ENCODE assay signal across 8 mouse cellular contexts in genomic region chr4:136146712-136147154, GRCm38 (mm10). TPM values are rescaled to one million over a fixed set of nuclear protein-coding genes. Genes with fewer than 3 reads are reported as not detected.
DNase-seq lines count a peak whose midpoint lies in the region; ATAC-seq lines count a peak whose summit lies in the region.

No protein-coding gene starts in this region.

- 7% methylated on average over 6 of the region's 6 CpGs for WGBS in forebrain, embryonic 12.5 days
- 24% methylated on average over 6 of the region's 6 CpGs for WGBS in forebrain, embryonic 16.5 days
- 3% methylated on average over 6 of the region's 6 CpGs for WGBS in hindbrain, embryonic 13.5 days
- 18% methylated on average over 6 of the region's 6 CpGs for WGBS in liver, embryonic 15.5 days (ENCODE audit: insufficient replicate concordance)

- H3K4me1 ChIP-seq in forebrain, embryonic 12.5 days: peaks cover 77% of the 10 kb centered on the region
- peaks cover 45% of the 10 kb centered on the region for H3K4me1 ChIP-seq in forebrain, embryonic 16.5 days (replicated peaks; ENCODE audit: control insufficient read depth, insufficient read depth, low read length)
- peaks cover 74% of the 10 kb centered on the region for H3K4me1 ChIP-seq in hindbrain, embryonic 13.5 days (replicated peaks)
- H3K4me1 ChIP-seq in liver, embryonic 15.5 days (replicated peaks): peaks cover 62% of the 10 kb centered on the region

- H3K4me3 ChIP-seq in forebrain, embryonic 12.5 days (replicated peaks): no peak overlapping the region
- H3K4me3 ChIP-seq in forebrain, embryonic 16.5 days (replicated peaks; ENCODE audit: low read length): no peak overlapping the region
- H3K4me3 ChIP-seq in hindbrain, embryonic 13.5 days: peak overlapping the region; percentile 63; the same call in 1 of the 2 replicates
- H3K4me3 ChIP-seq in liver, embryonic 15.5 days (replicated peaks): no peak overlapping the region

- peak overlapping the region; percentile 79 for H3K4me2 ChIP-seq in forebrain, embryonic 12.5 days
- no peak overlapping the region for H3K4me2 ChIP-seq in forebrain, embryonic 16.5 days (ENCODE audit: low read length)
- peak overlapping the region; percentile 89 for H3K4me2 ChIP-seq in hindbrain, embryonic 13.5 days
- H3K4me2 ChIP-seq in liver, embryonic 15.5 days: peak overlapping the region; percentile 23; the same call in 1 of the 2 replicates

- intact Hi-C loops in left cerebral cortex, postnatal 10 days (cut with DNase I): no loop called here

- peak; percentile 61 for DNase-seq in embryo, embryonic 10 days (ENCODE audit: low spot score)
- DNase-seq in frontal cortex, postnatal 14 days (ENCODE audit: low spot score in 2 of 2): no peak
- no peak for DNase-seq in gastrocnemius, postnatal 10 days
- no peak for DNase-seq in left cerebral cortex, postnatal 10 days (ENCODE audit: extremely low spot score in 1 of 2, low spot score in 2 of 2)

- H3K27ac ChIP-seq in forebrain, embryonic 12.5 days: peak overlapping the region; percentile 83
- H3K27ac ChIP-seq in forebrain, embryonic 16.5 days (ENCODE audit: low read length): no peak overlapping the region
- peak overlapping the region; percentile 91 for H3K27ac ChIP-seq in hindbrain, embryonic 13.5 days
- no peak overlapping the region for H3K27ac ChIP-seq in liver, embryonic 15.5 days (replicated peaks)

- H3K9ac ChIP-seq in forebrain, embryonic 12.5 days: peak overlapping the region; percentile 12; the same call in 1 of the 2 replicates
- no peak overlapping the region for H3K9ac ChIP-seq in forebrain, embryonic 16.5 days (replicated peaks; ENCODE audit: low read depth, low read length)
- H3K9ac ChIP-seq in hindbrain, embryonic 13.5 days: 0 out of 2 replicates have a peak overlapping the region, but pooled peaks have one; percentile 87
- H3K9ac ChIP-seq in liver, embryonic 15.5 days: no peak overlapping the region

- no peaks in the 10 kb centered on the region for H3K36me3 ChIP-seq in forebrain, embryonic 12.5 days (replicated peaks)
- no peaks in the 10 kb centered on the region for H3K36me3 ChIP-seq in forebrain, embryonic 16.5 days (ENCODE audit: control insufficient read depth, insufficient read depth)
- no peaks in the 10 kb centered on the region for H3K36me3 ChIP-seq in hindbrain, embryonic 13.5 days
- H3K36me3 ChIP-seq in liver, embryonic 15.5 days (replicated peaks): no peaks in the 10 kb centered on the region

- H3K9me3 ChIP-seq in forebrain, embryonic 12.5 days: no peaks in the 10 kb centered on the region
- H3K9me3 ChIP-seq in forebrain, embryonic 16.5 days (ENCODE audit: control insufficient read depth, low read length): no peaks in the 10 kb centered on the region
- no peaks in the 10 kb centered on the region for H3K9me3 ChIP-seq in hindbrain, embryonic 13.5 days
- H3K9me3 ChIP-seq in liver, embryonic 15.5 days (replicated peaks): no peaks in the 10 kb centered on the region

- peaks cover 35% of the 10 kb centered on the region for H3K27me3 ChIP-seq in forebrain, embryonic 12.5 days
- H3K27me3 ChIP-seq in forebrain, embryonic 16.5 days (replicated peaks; ENCODE audit: control insufficient read depth, insufficient read depth, low read length): peaks cover 23% of the 10 kb centered on the region
- peaks cover 21% of the 10 kb centered on the region; the same call in 1 of the 2 replicates for H3K27me3 ChIP-seq in hindbrain, embryonic 13.5 days
- peaks cover 93% of the 10 kb centered on the region for H3K27me3 ChIP-seq in liver, embryonic 15.5 days

- no peak for ATAC-seq in forebrain, embryonic 12.5 days (ENCODE audit: low FRiP score)
- ATAC-seq in forebrain, embryonic 16.5 days: no peak
- ATAC-seq in hindbrain, embryonic 13.5 days (ENCODE audit: low FRiP score): no peak
- ATAC-seq in liver, embryonic 15.5 days (ENCODE audit: insufficient read depth): no peak

RNA-seq across cellular contexts. Expression of gene Id3, which starts 3.4 kb away (rescaled TPM):
- polyA plus RNA-seq in forebrain, embryonic 12.5 days (2016; fragmentation: Nextera tagmentation; extraction: Ambion mirVana): 173 and 228 TPM in 2 replicates
- 85.1 and 102 TPM in 2 replicates for polyA plus RNA-seq in forebrain, embryonic 16.5 days (2015; fragmentation: Nextera tagmentation; extraction: Ambion mirVana)
- polyA plus RNA-seq in hindbrain, embryonic 13.5 days (2015; fragmentation: Nextera tagmentation; extraction: Ambion mirVana): 234 and 269 TPM in 2 replicates
- 41.3 and 42.6 TPM in 2 replicates for polyA plus RNA-seq in liver, embryonic 15.5 days (2015; fragmentation: Nextera tagmentation; extraction: Ambion mirVana)
- total RNA-seq in gastrocnemius, postnatal 10 days (2021): 10 to 100 TPM; 33.3 to 48.8 TPM
- total RNA-seq in left cerebral cortex, postnatal 10 days (2021): 10 to 100 TPM; 37.3 to 54.8 TPM

RNA-seq across cellular contexts. Expression of gene E2f2, which starts 25.5 kb away (rescaled TPM):
- 13.4 and 14.6 TPM in 2 replicates for polyA plus RNA-seq in forebrain, embryonic 12.5 days (2016; fragmentation: Nextera tagmentation; extraction: Ambion mirVana)
- polyA plus RNA-seq in forebrain, embryonic 16.5 days (2015; fragmentation: Nextera tagmentation; extraction: Ambion mirVana): 3.9 and 4.3 TPM in 2 replicates
- 2.7 and 3.2 TPM in 2 replicates for polyA plus RNA-seq in hindbrain, embryonic 13.5 days (2015; fragmentation: Nextera tagmentation; extraction: Ambion mirVana)
- 85.3 and 95.6 TPM in 2 replicates for polyA plus RNA-seq in liver, embryonic 15.5 days (2015; fragmentation: Nextera tagmentation; extraction: Ambion mirVana)
- 10 to 100 TPM in 1 of 2 experiments, 1 to 10 TPM in 1; 6.9 to 11.0 TPM for total RNA-seq in gastrocnemius, postnatal 10 days (2021)
- total RNA-seq in left cerebral cortex, postnatal 10 days (2021): 1 to 10 TPM in 1 of 2 experiments, under 1 TPM in 1; 0.97 to 1.9 TPM

RNA-seq across cellular contexts. Expression of gene Asap3, which starts 59.4 kb away (rescaled TPM):
- 5.9 and 6.4 TPM in 2 replicates for polyA plus RNA-seq in forebrain, embryonic 12.5 days (2016; fragmentation: Nextera tagmentation; extraction: Ambion mirVana)
- polyA plus RNA-seq in forebrain, embryonic 16.5 days (2015; fragmentation: Nextera tagmentation; extraction: Ambion mirVana): 3.7 and 4.1 TPM in 2 replicates
- 5.8 and 6.3 TPM in 2 replicates for polyA plus RNA-seq in hindbrain, embryonic 13.5 days (2015; fragmentation: Nextera tagmentation; extraction: Ambion mirVana)
- 2.5 and 3.0 TPM in 2 replicates for polyA plus RNA-seq in liver, embryonic 15.5 days (2015; fragmentation: Nextera tagmentation; extraction: Ambion mirVana)
- 10 to 100 TPM in 1 of 2 experiments, 1 to 10 TPM in 1; 7.2 to 10.1 TPM for total RNA-seq in gastrocnemius, postnatal 10 days (2021)
- total RNA-seq in left cerebral cortex, postnatal 10 days (2021): 1 to 10 TPM; 3.5 to 4.4 TPM

Comparison
In these comparisons a context has a peak if more than half of its experiments do, and no peak if none do; other contexts are left out.
1. H3K27ac ChIP-seq: peak in forebrain, embryonic 12.5 days (single experiment) and hindbrain, embryonic 13.5 days (single experiment); none in forebrain, embryonic 16.5 days (single experiment) and liver, embryonic 15.5 days (single experiment).
2. H3K9ac ChIP-seq: peak in forebrain, embryonic 12.5 days (single experiment) and hindbrain, embryonic 13.5 days (single experiment); none in forebrain, embryonic 16.5 days (single experiment) and liver, embryonic 15.5 days (single experiment).